Mouse (Mus musculus) forebrain, embryonic 11.5 days (tissue): ENCODE measurements around the gene Myb. TPM values are rescaled to one million over a fixed set of nuclear protein-coding genes. Genes with fewer than 3 reads are reported as not detected.

Source experiments
- ATAC-seq: fragments of 200-750 bp; cut with Nextera tagmentation; replicated peaks from 2 replicates; pipeline ENCODE4 v1.8.0; 2017; ENCODE audit warnings: moderate TSS enrichment; ENCODE audit not compliant: low FRiP score
- DNase-seq: peaks from one replicate; pipeline ENCODE4 v3.0.0-alpha.2; 2017; ENCODE audit warnings: low spot score
- H3K27ac ChIP-seq: fragments of 300-500 bp; sonication (generic); 2 replicates; pipeline ENCODE4 v1.5.1; 2014; ENCODE audit warnings: low read depth, low read length
- H3K27me3 ChIP-seq: fragments of 300-500 bp; sonication (generic); 2 replicates; pipeline ENCODE4 v1.6.1; 2014; ENCODE audit warnings: mild to moderate bottlenecking, low read length, mixed read lengths; ENCODE audit not compliant: control insufficient read depth, insufficient read depth
- H3K36me3 ChIP-seq: fragments of 300-500 bp; sonication (generic); 2 replicates; pipeline ENCODE4 v1.6.1; 2014; ENCODE audit warnings: mild to moderate bottlenecking, low read length, moderate library complexity, mixed read lengths; ENCODE audit not compliant: control insufficient read depth, insufficient read depth
- H3K4me1 ChIP-seq: fragments of 300-500 bp; sonication (generic); replicated peaks from 2 replicates; pipeline ENCODE4 v1.6.1; 2014; ENCODE audit warnings: low read length, mixed read lengths; ENCODE audit not compliant: control insufficient read depth, insufficient read depth
- H3K4me2 ChIP-seq: fragments of 300-500 bp; sonication (generic); 2 replicates; pipeline ENCODE4 v1.6.1; 2014; ENCODE audit warnings: low read depth, mild to moderate bottlenecking, low read length, moderate library complexity, mixed read lengths; ENCODE audit not compliant: severe bottlenecking
- H3K4me3 ChIP-seq: fragments of 300-500 bp; sonication (generic); 2 replicates; pipeline ENCODE4 v1.5.1; 2014; ENCODE audit warnings: low read depth, low read length
- H3K9ac ChIP-seq: fragments of 300-500 bp; sonication (generic); 2 replicates; pipeline ENCODE4 v1.6.1; 2014; ENCODE audit warnings: low read length
- H3K9me3 ChIP-seq: fragments of 300-500 bp; sonication (generic); 2 replicates; pipeline ENCODE4 v1.6.1; 2016; ENCODE audit warnings: low read length, mixed read lengths; ENCODE audit not compliant: control insufficient read depth
- WGBS: fragments of 180-500 bp; shearing (Covaris S2); extraction: QIAGEN DNeasy Blood & Tissue Kit; methylation state at CpG from one replicate; pipeline ENCODE4 v1.1.7; 2014; 5-methylcytosine and 5-hydroxymethylcytosine counted together
- polyA plus RNA-seq: library from polyadenylated mRNA; unstranded; fragments of >200 nt; fragmentation: Nextera tagmentation; extraction: Ambion mirVana; gene quantifications from 2 replicates; pipeline ENCODE4 v1.2.1, GENCODE M21; 2014

The Myb gene
- polyA plus RNA-seq, 1 experiment from 2014 or later = 8.9 TPM

- Histone ChIP-seq H3K36me3 (no peaks in the 10 kb centered on the region), H3K9ac (no peak overlapping the region), H3K9me3 (no peaks in the 10 kb centered on the region), H3K4me2 (no peak overlapping the region), H3K27me3 (no peaks in the 10 kb centered on the region), H3K4me1 (0 out of 2 replicates have a peak, but pooled peaks cover 2% of the 10 kb centered on the region), H3K27ac (no peak overlapping the region), H3K4me3 (no peak overlapping the region)
- DNase-seq (no peak), ATAC-seq (no peak)
These were observed 27.1 kb upstream of the Myb start for GRCm38 (mm10) chr10:21187847-21188246.

DNA sequence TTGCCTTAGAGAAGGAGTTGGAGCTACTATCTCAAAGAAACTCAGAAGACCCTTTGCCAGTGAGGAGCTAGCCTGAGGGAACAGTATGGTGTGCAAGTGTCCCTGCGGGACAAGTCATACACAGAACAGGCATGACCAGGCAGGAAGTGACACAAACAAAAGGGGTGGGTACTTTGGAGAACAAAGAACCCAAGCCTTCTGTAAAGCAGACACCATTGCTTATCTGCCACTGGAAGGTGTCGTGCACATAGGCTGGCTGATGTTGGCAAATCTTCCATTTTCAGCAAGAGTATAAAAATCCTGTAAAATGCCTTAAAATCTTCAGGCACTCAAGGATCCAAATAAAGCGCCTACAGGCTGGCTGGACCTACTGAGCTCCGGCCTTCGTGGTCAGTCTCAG, 25.9 kb upstream of the Myb start:
- Histone ChIP-seq H3K9me3 (no peaks in the 10 kb centered on the region), H3K9ac (no peak overlapping the region), H3K27me3 (no peaks in the 10 kb centered on the region), H3K36me3 (no peaks in the 10 kb centered on the region), H3K4me3 (no peak overlapping the region), H3K27ac (no peak overlapping the region), H3K4me2 (no peak overlapping the region), H3K4me1 (0 out of 2 replicates have a peak, but pooled peaks cover 2% of the 10 kb centered on the region)
- ATAC-seq = no peak
- no peak for DNase-seq
- 91% methylated on average over 5 of the region's 5 CpGs for WGBS

DNA sequence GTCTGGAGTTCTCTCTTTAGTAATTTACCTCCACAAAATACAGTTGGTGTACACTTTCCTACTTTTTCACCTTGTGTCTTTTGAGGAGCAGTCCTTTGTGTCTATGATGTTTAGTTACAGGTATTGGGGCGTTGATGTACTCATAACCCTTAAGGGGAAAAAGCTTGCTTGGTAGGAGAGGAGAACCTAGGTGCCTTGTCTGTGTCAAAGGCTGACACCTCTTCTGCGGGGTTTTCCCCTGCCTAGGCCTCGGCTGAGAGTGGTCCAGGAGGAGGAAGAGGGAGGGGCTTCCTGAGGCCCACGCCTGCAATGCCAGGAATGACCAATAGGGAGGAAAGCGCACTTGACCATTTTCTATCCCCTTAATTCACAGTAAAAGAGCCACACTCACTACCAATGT, 17.9 kb upstream of the Myb start:
- H3K9ac ChIP-seq = no peak overlapping the region
- no peak overlapping the region for H3K4me3 ChIP-seq
- no peaks in the 10 kb centered on the region for H3K36me3 ChIP-seq
- no peaks in the 10 kb centered on the region for H3K9me3 ChIP-seq
- DNase-seq (peak; percentile 67), ATAC-seq (no peak)
- no peaks in the 10 kb centered on the region for H3K4me1 ChIP-seq
- H3K4me2 ChIP-seq = no peak overlapping the region
- no peaks in the 10 kb centered on the region for H3K27me3 ChIP-seq
- H3K27ac ChIP-seq = no peak overlapping the region
- 37% methylated on average over 5 of the region's 5 CpGs for WGBS

GRCm38 (mm10) chr10:21178281-21178680, 17.5 kb upstream of the Myb start:
- 91% methylated on average over 10 of the region's 10 CpGs for WGBS

GRCm38 (mm10) chr10:21172650-21173200, 11.9 kb upstream of the Myb start:
- H3K4me3 ChIP-seq = no peak overlapping the region
- H3K4me1 ChIP-seq = no peaks in the 10 kb centered on the region
- DNase-seq = no peak
- H3K36me3 ChIP-seq = no peaks in the 10 kb centered on the region
- H3K9me3 ChIP-seq = no peaks in the 10 kb centered on the region
- H3K9ac ChIP-seq = no peak overlapping the region
- ATAC-seq = no peak
- H3K4me2 ChIP-seq = no peak overlapping the region
- WGBS = 90% methylated on average over 4 of the region's 4 CpGs
- no peaks in the 10 kb centered on the region for H3K27me3 ChIP-seq
- no peak overlapping the region for H3K27ac ChIP-seq

More at GRCm38 (mm10) chr10:21178281-21178680, 17.5 kb upstream of the Myb start:
- DNase-seq (no peak), ATAC-seq (no peak)
- Histone ChIP-seq H3K27me3 (no peaks in the 10 kb centered on the region), H3K9ac (no peak overlapping the region), H3K9me3 (no peaks in the 10 kb centered on the region), H3K4me2 (no peak overlapping the region), H3K4me1 (no peaks in the 10 kb centered on the region), H3K4me3 (no peak overlapping the region), H3K36me3 (no peaks in the 10 kb centered on the region), H3K27ac (no peak overlapping the region)

- peaks cover 3% of the 10 kb centered on the region; the same call in 1 of the 2 replicates for H3K27me3 ChIP-seq
- DNase-seq = no peak
- no peak for ATAC-seq
- no peaks in the 10 kb centered on the region for H3K4me1 ChIP-seq
- H3K36me3 ChIP-seq = no peaks in the 10 kb centered on the region
- no peak overlapping the region for H3K4me3 ChIP-seq
- H3K4me2 ChIP-seq = no peak overlapping the region
- WGBS = 94% methylated on average over 8 of the region's 8 CpGs
- H3K9me3 ChIP-seq = no peaks in the 10 kb centered on the region
- H3K27ac ChIP-seq = no peak overlapping the region
- H3K9ac ChIP-seq = no peak overlapping the region
These were observed 7.7 kb upstream of the Myb start for GRCm38 (mm10) chr10:21168466-21168865.

GRCm38 (mm10) chr10:21167842-21168241, 7.1 kb upstream of the Myb start:
- Histone ChIP-seq H3K36me3 (no peaks in the 10 kb centered on the region), H3K4me1 (no peaks in the 10 kb centered on the region), H3K9me3 (no peaks in the 10 kb centered on the region), H3K9ac (no peak overlapping the region), H3K4me3 (no peak overlapping the region), H3K27me3 (peaks cover 5% of the 10 kb centered on the region; the same call in 1 of the 2 replicates), H3K27ac (no peak overlapping the region), H3K4me2 (no peak overlapping the region)
- ATAC-seq (no peak), DNase-seq (no peak)
- 94% methylated on average over 6 of the region's 6 CpGs for WGBS

DNA sequence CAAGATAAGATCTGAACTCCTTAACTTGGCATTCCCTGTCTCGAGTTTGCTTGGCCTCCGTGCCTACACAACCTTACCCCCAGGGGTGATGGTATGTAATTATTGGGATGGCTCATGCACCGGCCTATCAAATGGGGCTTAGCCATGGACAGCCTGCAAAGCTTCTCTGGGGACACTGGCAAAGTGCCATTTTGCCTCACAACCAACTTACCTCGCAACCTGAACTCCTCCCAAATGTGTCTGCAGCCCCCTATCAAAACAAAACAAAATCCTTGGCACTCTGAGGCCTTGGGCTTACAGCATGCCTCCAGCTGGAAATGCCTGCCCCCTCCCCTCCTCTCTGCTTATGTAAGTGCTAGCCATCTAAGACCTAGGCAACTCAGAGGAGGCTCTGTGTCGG, 6.4 kb upstream of the Myb start:
- 85% methylated on average over 5 of the region's 5 CpGs for WGBS
- peaks cover 9% of the 10 kb centered on the region for H3K27me3 ChIP-seq
- H3K4me3 ChIP-seq = no peak overlapping the region
- no peak overlapping the region for H3K4me2 ChIP-seq
- H3K9ac ChIP-seq = no peak overlapping the region
- DNase-seq (no peak), ATAC-seq (no peak)
- H3K4me1 ChIP-seq = no peaks in the 10 kb centered on the region
- H3K9me3 ChIP-seq = no peaks in the 10 kb centered on the region
- H3K27ac ChIP-seq = no peak overlapping the region
- H3K36me3 ChIP-seq = no peaks in the 10 kb centered on the region

DNA sequence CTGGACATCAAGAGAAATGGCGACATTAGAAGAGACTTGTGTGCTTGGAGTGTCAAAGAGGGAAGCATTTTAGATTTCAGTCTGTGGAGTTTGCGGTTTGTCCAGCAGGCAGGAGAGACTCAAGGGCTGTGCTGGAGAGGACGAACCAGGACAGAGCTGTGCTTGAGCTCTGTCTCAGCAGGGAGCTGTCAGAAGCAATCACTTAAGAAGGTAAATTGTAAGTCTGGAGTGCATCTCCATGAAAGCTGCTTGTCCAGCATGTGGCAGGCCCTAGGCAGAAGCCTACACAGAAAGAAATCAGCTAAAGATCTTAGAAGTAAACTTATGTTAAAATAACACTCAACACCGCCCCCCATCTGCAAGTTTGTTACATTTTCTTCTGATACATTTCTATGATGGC, 4.6 kb upstream of the Myb start:
- no peak overlapping the region for H3K4me3 ChIP-seq
- peaks cover 2% of the 10 kb centered on the region; the same call in 1 of the 2 replicates for H3K4me1 ChIP-seq
- ATAC-seq (no peak), DNase-seq (no peak)
- H3K4me2 ChIP-seq = no peak overlapping the region
- H3K36me3 ChIP-seq = no peaks in the 10 kb centered on the region
- no peaks in the 10 kb centered on the region for H3K9me3 ChIP-seq
- WGBS = 83% methylated on average over 4 of the region's 4 CpGs
- H3K27me3 ChIP-seq = peaks cover 17% of the 10 kb centered on the region
- H3K9ac ChIP-seq = no peak overlapping the region
- H3K27ac ChIP-seq = no peak overlapping the region
